Comparison of ENCODE assay signal across 37 mouse cellular contexts in the genomic region with DNA sequence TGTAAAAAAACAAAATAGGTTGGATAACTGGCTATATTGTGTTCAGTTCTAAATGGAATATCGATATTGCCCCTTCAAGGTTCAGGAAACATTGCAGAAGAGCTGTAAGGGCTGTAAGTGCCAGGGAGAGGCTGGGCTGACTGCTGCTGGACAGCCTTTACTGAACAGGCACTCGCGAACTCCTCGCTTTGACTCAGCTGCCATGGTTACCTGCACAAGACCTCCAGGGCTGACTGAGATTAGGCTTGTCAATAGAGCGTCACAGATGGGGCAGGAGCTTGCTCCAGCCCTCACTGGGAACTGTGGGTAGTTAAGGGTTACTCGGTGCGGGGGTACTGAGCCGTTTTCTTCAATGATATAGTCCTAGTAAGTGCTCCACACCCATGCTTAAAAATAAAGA. TPM values are rescaled to one million over a fixed set of nuclear protein-coding genes. Genes with fewer than 3 reads are reported as not detected.
DNase-seq lines count a peak whose midpoint lies in the region; ATAC-seq lines count a peak whose summit lies in the region.
"Had no signal": no experiment of that assay in that cellular context is flagged by ENCODE, and none has a peak within 500 bp of the region (broad histone marks: within the 10 kb centered on the region; RNA-seq: fewer than 3 reads in every experiment).

No protein-coding gene starts in this region.

- no peak overlapping the region for H3K4me3 ChIP-seq in hindbrain, embryonic 13.5 days
- no peak overlapping the region for H3K4me3 ChIP-seq in hindbrain, embryonic 14.5 days (replicated peaks; ENCODE audit: low read length)
- no peak overlapping the region for H3K4me3 ChIP-seq in neural tube, embryonic 15.5 days (replicated peaks)
- H3K4me3 ChIP-seq in midbrain, embryonic 14.5 days (replicated peaks; ENCODE audit: low read depth, low read length): no peak overlapping the region
- H3K4me3 ChIP-seq: embryonic facial prominence, embryonic 12.5 days; kidney, embryonic 15.5 days; left cerebral cortex, adult 2 months; limb, embryonic 12.5 days; liver, embryonic 15.5 days; lung, embryonic 15.5 days; stomach, embryonic 15.5 days had no signal

- H3K27me3 ChIP-seq in hindbrain, embryonic 13.5 days: no peaks in the 10 kb centered on the region
- H3K27me3 ChIP-seq in hindbrain, embryonic 14.5 days (ENCODE audit: control insufficient read depth, insufficient read depth, low read length): no peaks in the 10 kb centered on the region
- H3K27me3 ChIP-seq in neural tube, embryonic 15.5 days (replicated peaks): no peaks in the 10 kb centered on the region
- H3K27me3 ChIP-seq in midbrain, embryonic 14.5 days (ENCODE audit: control insufficient read depth, insufficient read depth, low read length): no peaks in the 10 kb centered on the region
- H3K27me3 ChIP-seq: embryonic facial prominence, embryonic 12.5 days; kidney, embryonic 15.5 days; limb, embryonic 12.5 days; liver, embryonic 15.5 days; lung, embryonic 15.5 days; stomach, embryonic 15.5 days had no signal

- no peak overlapping the region for H3K9ac ChIP-seq in hindbrain, embryonic 13.5 days
- H3K9ac ChIP-seq in hindbrain, embryonic 14.5 days: no peak overlapping the region
- H3K9ac ChIP-seq in neural tube, embryonic 15.5 days (replicated peaks): no peak overlapping the region
- no peak overlapping the region for H3K9ac ChIP-seq in midbrain, embryonic 14.5 days (replicated peaks; ENCODE audit: low read length)
- H3K9ac ChIP-seq: embryonic facial prominence, embryonic 12.5 days; kidney, embryonic 15.5 days; limb, embryonic 12.5 days; liver, embryonic 15.5 days; lung, embryonic 15.5 days; stomach, embryonic 15.5 days had no signal

- no peak overlapping the region for H3K27ac ChIP-seq in hindbrain, embryonic 13.5 days
- no peak overlapping the region for H3K27ac ChIP-seq in hindbrain, embryonic 14.5 days
- no peak overlapping the region for H3K27ac ChIP-seq in neural tube, embryonic 15.5 days (replicated peaks)
- no peak overlapping the region for H3K27ac ChIP-seq in midbrain, embryonic 14.5 days (replicated peaks; ENCODE audit: low read depth, low read length)
- H3K27ac ChIP-seq: embryonic facial prominence, embryonic 12.5 days; kidney, embryonic 15.5 days; left cerebral cortex, adult 2 months; limb, embryonic 12.5 days; liver, embryonic 15.5 days; lung, embryonic 15.5 days; stomach, embryonic 15.5 days had no signal

- no peaks in the 10 kb centered on the region for H3K36me3 ChIP-seq in hindbrain, embryonic 13.5 days
- no peaks in the 10 kb centered on the region for H3K36me3 ChIP-seq in hindbrain, embryonic 14.5 days (replicated peaks; ENCODE audit: control insufficient read depth, insufficient read depth)
- no peaks in the 10 kb centered on the region for H3K36me3 ChIP-seq in neural tube, embryonic 15.5 days
- no peaks in the 10 kb centered on the region for H3K36me3 ChIP-seq in midbrain, embryonic 14.5 days (ENCODE audit: control insufficient read depth, insufficient read depth, low read length)
- H3K36me3 ChIP-seq: embryonic facial prominence, embryonic 12.5 days; kidney, embryonic 15.5 days; limb, embryonic 12.5 days; liver, embryonic 15.5 days; lung, embryonic 15.5 days; stomach, embryonic 15.5 days had no signal

- peak; percentile 28; the same call in 1 of the 2 replicates for ATAC-seq in hindbrain, embryonic 13.5 days (ENCODE audit: low FRiP score)
- ATAC-seq in hindbrain, embryonic 14.5 days (ENCODE audit: low FRiP score): no peak
- no peak for ATAC-seq in neural tube, embryonic 15.5 days (ENCODE audit: low FRiP score)
- no peak for ATAC-seq in midbrain, embryonic 14.5 days (ENCODE audit: low FRiP score, low TSS enrichment)
- ATAC-seq: activated CD4-positive, CD25-positive, alpha-beta regulatory T cell, adult 4 months had no signal

- H3K4me1 ChIP-seq in hindbrain, embryonic 13.5 days (replicated peaks): no peaks in the 10 kb centered on the region
- no peaks in the 10 kb centered on the region for H3K4me1 ChIP-seq in hindbrain, embryonic 14.5 days (replicated peaks; ENCODE audit: control insufficient read depth, insufficient read depth, low read length)
- H3K4me1 ChIP-seq in neural tube, embryonic 15.5 days: no peaks in the 10 kb centered on the region
- no peaks in the 10 kb centered on the region for H3K4me1 ChIP-seq in midbrain, embryonic 14.5 days (ENCODE audit: control insufficient read depth, insufficient read depth, low read length)
- H3K4me1 ChIP-seq: embryonic facial prominence, embryonic 12.5 days; kidney, embryonic 15.5 days; limb, embryonic 12.5 days; liver, embryonic 15.5 days; lung, embryonic 15.5 days; stomach, embryonic 15.5 days had no signal

- H3K4me2 ChIP-seq in hindbrain, embryonic 13.5 days: no peak overlapping the region
- no peak overlapping the region for H3K4me2 ChIP-seq in hindbrain, embryonic 14.5 days (replicated peaks)
- H3K4me2 ChIP-seq in neural tube, embryonic 15.5 days: no peak overlapping the region
- H3K4me2 ChIP-seq in midbrain, embryonic 14.5 days (ENCODE audit: low read length): no peak overlapping the region
- H3K4me2 ChIP-seq: embryonic facial prominence, embryonic 12.5 days; heart, embryonic 11.5 days; kidney, embryonic 15.5 days; limb, embryonic 12.5 days; liver, embryonic 15.5 days; lung, embryonic 15.5 days; stomach, embryonic 15.5 days had no signal

- WGBS in hindbrain, embryonic 13.5 days: 48% methylated on average over 8 of the region's 8 CpGs
- WGBS in hindbrain, embryonic 14.5 days: 45% methylated on average over 8 of the region's 8 CpGs
- WGBS in neural tube, embryonic 15.5 days: 57% methylated on average over 8 of the region's 8 CpGs
- whole genome bisulfite sequencing in midbrain, embryonic 14.5 days: 24% methylated on average over 8 of the region's 8 CpGs

- DNase-seq in hindbrain, embryonic 14.5 days (ENCODE audit: low spot score): no peak
- DNase-seq in neural tube, embryonic 10.5 days (ENCODE audit: extremely low spot score, low spot score): peak; percentile 9
- peak; percentile 31 for DNase-seq in midbrain, embryonic 14.5 days
- DNase-seq in layer of hippocampus, postnatal 10 days (ENCODE audit: low spot score in 2 of 2): no peak
- no peak for DNase-seq in lung, adult 18-20 months
- DNase-seq: adrenal gland, adult 2 months; adrenal gland, postnatal 36 days; B cell, adult 2 months; cerebellum, adult 2 months; cerebellum, postnatal 14 days; gastrocnemius, postnatal 10 days; heart, postnatal 4 days; kidney, adult 18-20 months; kidney, postnatal 25 days; retina, postnatal 1 day; right cerebral cortex, postnatal 14 days; thymus, postnatal 25 days had no signal

- no peaks in the 10 kb centered on the region for H3K9me3 ChIP-seq in hindbrain, embryonic 13.5 days
- H3K9me3 ChIP-seq in hindbrain, embryonic 14.5 days (ENCODE audit: control insufficient read depth, low read length): no peaks in the 10 kb centered on the region
- no peaks in the 10 kb centered on the region for H3K9me3 ChIP-seq in neural tube, embryonic 15.5 days (replicated peaks)
- no peaks in the 10 kb centered on the region for H3K9me3 ChIP-seq in midbrain, embryonic 14.5 days (ENCODE audit: control insufficient read depth, low read length)
- H3K9me3 ChIP-seq: embryonic facial prominence, embryonic 12.5 days; kidney, embryonic 15.5 days; limb, embryonic 12.5 days; liver, embryonic 15.5 days; lung, embryonic 15.5 days; stomach, embryonic 15.5 days had no signal

RNA-seq across cellular contexts. Expression of a gene that starts 2.2 kb away (rescaled TPM):
- not detected in 2 replicates for polyA plus RNA-seq in hindbrain, embryonic 13.5 days (2015; fragmentation: Nextera tagmentation; extraction: Ambion mirVana)
- polyA plus RNA-seq in hindbrain, embryonic 14.5 days (2014; fragmentation: Nextera tagmentation; extraction: Ambion mirVana): not detected in 2 replicates
- not detected in 2 replicates for polyA plus RNA-seq in neural tube, embryonic 15.5 days (2015; fragmentation: Nextera tagmentation; extraction: Ambion mirVana)
- not detected in 2 replicates for polyA plus RNA-seq in midbrain, embryonic 14.5 days (2014; fragmentation: Nextera tagmentation; extraction: Ambion mirVana)
- not detected for total RNA-seq in layer of hippocampus, postnatal 10 days (2021)
- total RNA-seq: adrenal gland, adult 2 months; adrenal gland, postnatal 36 days; gastrocnemius, postnatal 10 days; granulocyte monocyte progenitor cell, adult 5-6 weeks; heart, postnatal 4 days; layer of hippocampus, adult 18-20 months; layer of hippocampus, postnatal 14 days; left cerebral cortex, adult 2 months; left cerebral cortex, postnatal 25 days; liver, adult 2 months; megakaryocyte progenitor cell, adult 5-6 weeks had no signal
- polyA plus RNA-seq: activated CD4-positive, CD25-positive, alpha-beta regulatory T cell, adult 4 months; adrenal gland, adult 2 months; cerebellum, adult 2 months; embryonic facial prominence, embryonic 12.5 days; heart, embryonic 11.5 days; heart, embryonic 16.5 days; kidney, embryonic 15.5 days; limb, embryonic 12.5 days; liver, adult 2 months; liver, embryonic 15.5 days; lung, embryonic 15.5 days; neural tube, embryonic 14.5 days; small intestine, adult 2 months had no signal

RNA-seq across cellular contexts. Expression of a gene that starts 7.9 kb away (rescaled TPM):
- not detected in 2 replicates for polyA plus RNA-seq in hindbrain, embryonic 13.5 days (2015; fragmentation: Nextera tagmentation; extraction: Ambion mirVana)
- polyA plus RNA-seq in hindbrain, embryonic 14.5 days (2014; fragmentation: Nextera tagmentation; extraction: Ambion mirVana): not detected in 2 replicates
- polyA plus RNA-seq in neural tube, embryonic 15.5 days (2015; fragmentation: Nextera tagmentation; extraction: Ambion mirVana): 0.33 TPM in 1 of 2 replicates, not detected in the other
- polyA plus RNA-seq in midbrain, embryonic 14.5 days (2014; fragmentation: Nextera tagmentation; extraction: Ambion mirVana): not detected in 2 replicates
- not detected for total RNA-seq in layer of hippocampus, postnatal 10 days (2021)
- total RNA-seq: adrenal gland, adult 2 months; adrenal gland, postnatal 36 days; gastrocnemius, postnatal 10 days; granulocyte monocyte progenitor cell, adult 5-6 weeks; heart, postnatal 4 days; layer of hippocampus, adult 18-20 months; layer of hippocampus, postnatal 14 days; left cerebral cortex, adult 2 months; left cerebral cortex, postnatal 25 days; liver, adult 2 months; megakaryocyte progenitor cell, adult 5-6 weeks had no signal
- polyA plus RNA-seq: adrenal gland, adult 2 months; cerebellum, adult 2 months; heart, embryonic 11.5 days; limb, embryonic 12.5 days; liver, adult 2 months; liver, embryonic 15.5 days; neural tube, embryonic 14.5 days; small intestine, adult 2 months had no signal

RNA-seq across cellular contexts. Expression of a gene that starts 14.4 kb away (rescaled TPM):
- 0.18 TPM in 1 of 2 replicates, not detected in the other for polyA plus RNA-seq in hindbrain, embryonic 13.5 days (2015; fragmentation: Nextera tagmentation; extraction: Ambion mirVana)
- polyA plus RNA-seq in hindbrain, embryonic 14.5 days (2014; fragmentation: Nextera tagmentation; extraction: Ambion mirVana): not detected in 2 replicates
- polyA plus RNA-seq in neural tube, embryonic 15.5 days (2015; fragmentation: Nextera tagmentation; extraction: Ambion mirVana): 0.10 and 0.51 TPM in 2 replicates
- not detected in 2 replicates for polyA plus RNA-seq in midbrain, embryonic 14.5 days (2014; fragmentation: Nextera tagmentation; extraction: Ambion mirVana)
- total RNA-seq in layer of hippocampus, postnatal 10 days (2021): under 1 TPM; 0.31 to 0.43 TPM
- total RNA-seq: granulocyte monocyte progenitor cell, adult 5-6 weeks; heart, postnatal 4 days; left cerebral cortex, adult 2 months; left cerebral cortex, postnatal 25 days; liver, adult 2 months; megakaryocyte progenitor cell, adult 5-6 weeks had no signal
- polyA plus RNA-seq: liver, adult 2 months; neural tube, embryonic 14.5 days had no signal

RNA-seq across cellular contexts. Expression of a gene that starts 25.2 kb away (rescaled TPM):
- 0.18 TPM in 1 of 2 replicates, not detected in the other for polyA plus RNA-seq in hindbrain, embryonic 13.5 days (2015; fragmentation: Nextera tagmentation; extraction: Ambion mirVana)
- polyA plus RNA-seq in hindbrain, embryonic 14.5 days (2014; fragmentation: Nextera tagmentation; extraction: Ambion mirVana): not detected in 2 replicates
- polyA plus RNA-seq in neural tube, embryonic 15.5 days (2015; fragmentation: Nextera tagmentation; extraction: Ambion mirVana): 0.23 TPM in 1 of 2 replicates, not detected in the other
- not detected in 2 replicates for polyA plus RNA-seq in midbrain, embryonic 14.5 days (2014; fragmentation: Nextera tagmentation; extraction: Ambion mirVana)
- not detected for total RNA-seq in layer of hippocampus, postnatal 10 days (2021)
- total RNA-seq: adrenal gland, adult 2 months; adrenal gland, postnatal 36 days; gastrocnemius, postnatal 10 days; granulocyte monocyte progenitor cell, adult 5-6 weeks; heart, postnatal 4 days; layer of hippocampus, adult 18-20 months; left cerebral cortex, adult 2 months; left cerebral cortex, postnatal 25 days; liver, adult 2 months; megakaryocyte progenitor cell, adult 5-6 weeks had no signal
- polyA plus RNA-seq: activated CD4-positive, CD25-positive, alpha-beta regulatory T cell, adult 4 months; adrenal gland, adult 2 months; heart, embryonic 11.5 days; liver, adult 2 months; liver, embryonic 15.5 days; neural tube, embryonic 14.5 days; small intestine, adult 2 months had no signal

RNA-seq across cellular contexts. Expression of a gene that starts 30.9 kb away (rescaled TPM):
- 4.4 and 7.8 TPM in 2 replicates for polyA plus RNA-seq in hindbrain, embryonic 13.5 days (2015; fragmentation: Nextera tagmentation; extraction: Ambion mirVana)
- 12.1 and 12.5 TPM in 2 replicates for polyA plus RNA-seq in hindbrain, embryonic 14.5 days (2014; fragmentation: Nextera tagmentation; extraction: Ambion mirVana)
- 12.6 and 15.5 TPM in 2 replicates for polyA plus RNA-seq in neural tube, embryonic 15.5 days (2015; fragmentation: Nextera tagmentation; extraction: Ambion mirVana)
- polyA plus RNA-seq in midbrain, embryonic 14.5 days (2014; fragmentation: Nextera tagmentation; extraction: Ambion mirVana): 6.2 and 6.7 TPM in 2 replicates
- total RNA-seq in layer of hippocampus, postnatal 10 days (2021): 10 to 100 TPM; 23.5 to 25.0 TPM

Comparison
In these comparisons a context has a peak if more than half of its experiments do, and no peak if none do; other contexts are left out.
1. DNase-seq: peak in neural tube, embryonic 10.5 days (single experiment) and midbrain, embryonic 14.5 days (single experiment); none in hindbrain, embryonic 14.5 days (single experiment), layer of hippocampus, postnatal 10 days (0 of 2) and lung, adult 18-20 months (0 of 2).